Mouse (Mus musculus) neural tube, embryonic 15.5 days (tissue): ENCODE measurements around the gene Ppp2r5a. TPM values are rescaled to one million over a fixed set of nuclear protein-coding genes. Genes with fewer than 3 reads are reported as not detected.
A peak's percentile ranks its signal among the peaks of the same experiment; 100 is the strongest.

ENCODE experiments used
- ATAC-seq: fragments of 200-750 bp; cut with Nextera tagmentation; 2 replicates; pipeline ENCODE4 v1.8.0; 2017; ENCODE audit warnings: mild to moderate bottlenecking, moderate TSS enrichment, moderate library complexity; ENCODE audit not compliant: low FRiP score
- H3K27ac ChIP-seq: fragments of 300-500 bp; sonication (generic); replicated peaks from 2 replicates; pipeline ENCODE4 v1.5.1; 2015; ENCODE audit warnings: mild to moderate bottlenecking, inconsistent platforms
- H3K27me3 ChIP-seq: fragments of 300-500 bp; sonication (generic); replicated peaks from 2 replicates; pipeline ENCODE4 v1.6.1; 2015; ENCODE audit warnings: inconsistent platforms
- H3K36me3 ChIP-seq: fragments of 300-500 bp; sonication (generic); 2 replicates; pipeline ENCODE4 v1.6.1; 2015; ENCODE audit warnings: inconsistent platforms
- H3K4me1 ChIP-seq: fragments of 300-500 bp; sonication (generic); 2 replicates; pipeline ENCODE4 v1.6.1; 2015; ENCODE audit warnings: inconsistent platforms
- H3K4me2 ChIP-seq: fragments of 300-500 bp; sonication (generic); 2 replicates; pipeline ENCODE4 v1.6.1; 2015; ENCODE audit warnings: inconsistent platforms, mild to moderate bottlenecking, moderate library complexity
- H3K4me3 ChIP-seq: fragments of 300-500 bp; sonication (generic); replicated peaks from 2 replicates; pipeline ENCODE4 v1.5.1; 2015; ENCODE audit warnings: mild to moderate bottlenecking, inconsistent platforms
- H3K9ac ChIP-seq: fragments of 300-500 bp; sonication (generic); replicated peaks from 2 replicates; pipeline ENCODE4 v1.6.1; 2015; ENCODE audit warnings: mild to moderate bottlenecking, inconsistent platforms
- H3K9me3 ChIP-seq: fragments of 300-500 bp; sonication (generic); replicated peaks from 2 replicates; pipeline ENCODE4 v1.6.1; 2016; ENCODE audit warnings: inconsistent platforms
- whole genome bisulfite sequencing: fragments of 180-500 bp; shearing (Covaris S2); methylation state at CpG from one replicate; pipeline ENCODE4 v1.1.7; 2015; ENCODE audit warnings: mixed read lengths; 5-methylcytosine and 5-hydroxymethylcytosine counted together
- polyA plus RNA-seq: library from polyadenylated mRNA; unstranded; fragments of >200 nt; fragmentation: Nextera tagmentation; extraction: Ambion mirVana; gene quantifications from 2 replicates; pipeline ENCODE4 v1.2.1, GENCODE M21; 2015

Ppp2r5a gene
- 8.7 and 11.9 TPM in 2 replicates for polyA plus RNA-seq

- Histone ChIP-seq H3K27me3 (no peaks in the 10 kb centered on the region), H3K9ac (no peak within 1 kb of the TSS), H3K4me1 (no peaks in the 10 kb centered on the region), H3K36me3 (no peaks in the 10 kb centered on the region), H3K27ac (no peak within 1 kb of the TSS), H3K4me2 (no peak within 1 kb of the TSS), H3K9me3 (no peaks in the 10 kb centered on the region), H3K4me3 (no peak within 1 kb of the TSS)
- no peak for ATAC-seq
- 71% methylated on average over 5 of the region's 5 CpGs for WGBS
These were observed at the start of gene Ppp2r5a for GRCm38 (mm10) chr1:191403074-191403473. Ppp2r5a (minus strand) TSS chr1:191403272.

- 84% methylated on average over 5 of the region's 5 CpGs for WGBS
- Histone ChIP-seq H3K4me1 (no peaks in the 10 kb centered on the region), H3K9ac (no peak overlapping the region), H3K27ac (no peak overlapping the region), H3K27me3 (no peaks in the 10 kb centered on the region), H3K36me3 (no peaks in the 10 kb centered on the region), H3K4me3 (no peak overlapping the region), H3K4me2 (no peak overlapping the region), H3K9me3 (no peaks in the 10 kb centered on the region)
- no peak for ATAC-seq
These were observed 47.5 kb upstream of the Ppp2r5a start for GRCm38 (mm10) chr1:191450614-191451013.

DNA sequence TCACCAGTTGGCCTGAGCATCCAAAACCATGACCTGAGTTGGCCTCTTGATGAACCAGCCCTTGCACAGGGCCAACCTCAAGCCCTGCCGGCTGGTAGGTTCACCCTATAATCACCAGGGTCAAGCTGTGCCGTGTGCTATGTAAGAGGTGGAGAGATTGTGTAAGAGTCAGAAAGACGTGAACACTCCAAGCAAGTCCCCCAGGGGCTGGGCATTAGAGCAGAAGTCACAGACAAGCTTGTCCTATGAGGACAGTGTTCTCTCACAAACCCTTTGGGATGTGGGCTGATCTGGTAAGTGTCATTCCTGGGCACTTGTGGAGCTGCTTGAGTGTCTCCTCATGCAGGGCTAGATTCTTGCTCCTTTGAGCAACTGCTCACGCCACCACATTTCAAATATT, 46.5 kb upstream of the Ppp2r5a start:
- H3K4me3 ChIP-seq: no peak overlapping the region
- WGBS: 89% methylated on average over 4 of the region's 4 CpGs
- no peaks in the 10 kb centered on the region for H3K27me3 ChIP-seq
- H3K9ac ChIP-seq: no peak overlapping the region
- no peaks in the 10 kb centered on the region for H3K36me3 ChIP-seq
- ATAC-seq: no peak
- H3K27ac ChIP-seq: no peak overlapping the region
- no peaks in the 10 kb centered on the region for H3K9me3 ChIP-seq
- no peaks in the 10 kb centered on the region for H3K4me1 ChIP-seq
- H3K4me2 ChIP-seq: no peak overlapping the region

DNA sequence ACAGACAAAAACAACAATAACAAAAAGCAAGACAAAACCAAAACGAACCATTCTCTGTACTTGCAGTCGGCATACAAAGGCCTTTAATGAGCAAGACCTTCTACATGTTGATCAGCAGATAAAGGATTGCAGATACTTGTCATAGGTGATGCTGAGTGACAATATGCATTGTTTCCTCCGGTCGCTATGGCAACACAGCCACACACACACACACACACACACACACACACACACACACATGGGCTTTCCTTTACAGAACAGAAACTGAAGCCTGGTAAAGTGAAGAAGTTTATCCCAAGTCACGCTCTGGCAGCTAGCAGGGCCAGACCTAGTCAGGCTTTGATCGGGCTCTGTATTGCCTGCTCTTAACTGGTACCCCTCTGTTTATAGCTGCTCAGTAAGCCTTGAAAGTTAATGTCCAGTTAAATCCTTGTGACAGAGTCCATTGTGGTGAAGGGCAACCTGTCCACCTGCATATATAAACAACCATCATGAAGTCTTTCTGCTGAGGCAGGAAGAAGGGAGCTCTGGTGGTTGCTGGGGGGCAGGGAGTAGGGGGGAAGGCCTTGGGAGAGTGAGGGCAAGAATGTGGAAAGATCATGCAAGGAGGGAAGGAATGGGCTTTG, 44.4 kb upstream of the Ppp2r5a start:
- ATAC-seq: no peak
- no peaks in the 10 kb centered on the region for H3K4me1 ChIP-seq
- H3K27me3 ChIP-seq: no peaks in the 10 kb centered on the region
- no peak overlapping the region for H3K9ac ChIP-seq
- H3K4me2 ChIP-seq: no peak overlapping the region
- no peaks in the 10 kb centered on the region for H3K36me3 ChIP-seq
- no peak overlapping the region for H3K27ac ChIP-seq
- H3K4me3 ChIP-seq: no peak overlapping the region
- H3K9me3 ChIP-seq: no peaks in the 10 kb centered on the region
- 74% methylated on average over 6 of the region's 6 CpGs for WGBS

DNA sequence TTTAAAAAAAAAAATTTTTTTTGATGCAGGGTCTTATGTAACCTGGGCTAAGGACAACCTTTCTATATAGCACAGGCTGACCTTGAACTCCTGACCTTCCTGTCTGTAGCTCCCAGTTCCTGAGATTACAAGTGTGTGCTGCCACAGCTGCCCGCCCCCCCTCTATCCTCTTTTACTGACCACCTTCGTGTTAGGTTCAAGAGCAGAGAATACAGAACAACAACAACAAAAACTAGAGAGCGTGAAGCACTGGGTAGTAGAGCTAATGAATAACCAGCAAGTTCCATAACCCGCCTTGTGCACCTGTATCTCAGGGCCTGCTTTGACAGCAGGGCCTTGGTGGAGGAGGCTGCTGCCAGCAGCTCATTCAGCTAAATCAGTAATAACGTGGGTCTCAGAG, 43.2 kb upstream of the Ppp2r5a start:
- Histone ChIP-seq H3K4me2 (no peak overlapping the region), H3K9me3 (no peaks in the 10 kb centered on the region), H3K27me3 (no peaks in the 10 kb centered on the region), H3K36me3 (no peaks in the 10 kb centered on the region), H3K4me3 (no peak overlapping the region), H3K9ac (no peak overlapping the region), H3K27ac (no peak overlapping the region), H3K4me1 (no peaks in the 10 kb centered on the region)
- 62% methylated on average over 5 of the region's 5 CpGs for WGBS
- ATAC-seq: no peak

GRCm38 (mm10) chr1:191445831-191446258, 42.8 kb upstream of the Ppp2r5a start:
- no peak overlapping the region for H3K9ac ChIP-seq
- no peak for ATAC-seq
- H3K27ac ChIP-seq: no peak overlapping the region
- WGBS: 75% methylated on average over 9 of the region's 9 CpGs
- no peaks in the 10 kb centered on the region for H3K9me3 ChIP-seq
- H3K27me3 ChIP-seq: no peaks in the 10 kb centered on the region
- no peak overlapping the region for H3K4me2 ChIP-seq
- no peak overlapping the region for H3K4me3 ChIP-seq
- no peaks in the 10 kb centered on the region for H3K36me3 ChIP-seq
- H3K4me1 ChIP-seq: no peaks in the 10 kb centered on the region

DNA sequence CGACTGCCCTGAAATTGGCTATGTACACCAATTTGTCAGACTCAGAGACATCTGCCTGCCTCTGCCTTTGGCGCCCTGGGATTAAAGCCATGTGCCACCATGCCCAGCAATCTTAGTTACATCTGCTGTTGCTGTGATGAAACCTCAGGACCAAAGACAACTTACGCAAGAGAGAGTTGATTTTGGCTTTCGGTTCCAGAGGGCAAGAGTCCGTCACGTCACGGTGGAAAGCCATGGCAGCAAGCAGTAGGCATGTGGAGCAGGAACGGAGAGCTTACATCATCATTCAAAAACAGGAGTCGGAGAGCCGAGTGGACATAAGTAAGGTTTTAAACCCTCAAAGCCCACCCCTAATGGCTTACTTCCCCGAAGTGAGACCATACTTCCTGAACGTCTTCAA, 42.3 kb upstream of the Ppp2r5a start:
- H3K4me3 ChIP-seq: no peak overlapping the region
- H3K36me3 ChIP-seq: no peaks in the 10 kb centered on the region
- no peaks in the 10 kb centered on the region for H3K4me1 ChIP-seq
- ATAC-seq: no peak
- no peaks in the 10 kb centered on the region for H3K9me3 ChIP-seq
- WGBS: 89% methylated on average over 12 of the region's 12 CpGs
- no peaks in the 10 kb centered on the region for H3K27me3 ChIP-seq
- H3K4me2 ChIP-seq: no peak overlapping the region
- no peak overlapping the region for H3K9ac ChIP-seq
- H3K27ac ChIP-seq: no peak overlapping the region

- 64% methylated on average over 1 of the region's 1 CpGs for WGBS
- H3K36me3 ChIP-seq: no peaks in the 10 kb centered on the region
- H3K27ac ChIP-seq: no peak overlapping the region
- no peak overlapping the region for H3K4me3 ChIP-seq
- H3K4me1 ChIP-seq: no peaks in the 10 kb centered on the region
- H3K9me3 ChIP-seq: no peaks in the 10 kb centered on the region
- no peak overlapping the region for H3K9ac ChIP-seq
- no peak for ATAC-seq
- H3K4me2 ChIP-seq: no peak overlapping the region
- H3K27me3 ChIP-seq: no peaks in the 10 kb centered on the region
These were observed 41.4 kb upstream of the Ppp2r5a start for GRCm38 (mm10) chr1:191444467-191444866.

GRCm38 (mm10) chr1:191439011-191439410, 35.9 kb upstream of the Ppp2r5a start:
- H3K4me1 ChIP-seq: peaks cover 14% of the 10 kb centered on the region

GRCm38 (mm10) chr1:191438546-191438945, 35.5 kb upstream of the Ppp2r5a start:
- Histone ChIP-seq H3K4me3 (no peak overlapping the region), H3K27me3 (no peaks in the 10 kb centered on the region), H3K36me3 (no peaks in the 10 kb centered on the region), H3K4me1 (peaks cover 14% of the 10 kb centered on the region), H3K9me3 (no peaks in the 10 kb centered on the region), H3K9ac (no peak overlapping the region), H3K4me2 (no peak overlapping the region), H3K27ac (no peak overlapping the region)
- 49% methylated on average over 4 of the region's 4 CpGs for WGBS
- ATAC-seq: no peak

More at GRCm38 (mm10) chr1:191439011-191439410, 35.9 kb upstream of the Ppp2r5a start:
- Histone ChIP-seq H3K27ac (no peak overlapping the region), H3K9me3 (no peaks in the 10 kb centered on the region), H3K4me2 (no peak overlapping the region), H3K4me3 (no peak overlapping the region), H3K27me3 (no peaks in the 10 kb centered on the region), H3K36me3 (no peaks in the 10 kb centered on the region), H3K9ac (no peak overlapping the region)
- ATAC-seq: no peak
- WGBS: 61% methylated on average over 3 of the region's 3 CpGs

- no peaks in the 10 kb centered on the region for H3K27me3 ChIP-seq
- no peaks in the 10 kb centered on the region for H3K36me3 ChIP-seq
- peaks cover 14% of the 10 kb centered on the region for H3K4me1 ChIP-seq
- H3K9me3 ChIP-seq: no peaks in the 10 kb centered on the region
- no peak overlapping the region for H3K4me2 ChIP-seq
- no peak overlapping the region for H3K27ac ChIP-seq
- H3K9ac ChIP-seq: no peak overlapping the region
- no peak overlapping the region for H3K4me3 ChIP-seq
- 46% methylated on average over 3 of the region's 3 CpGs for WGBS
- no peak for ATAC-seq
These were observed 33.6 kb upstream of the Ppp2r5a start for GRCm38 (mm10) chr1:191436647-191437046.

DNA sequence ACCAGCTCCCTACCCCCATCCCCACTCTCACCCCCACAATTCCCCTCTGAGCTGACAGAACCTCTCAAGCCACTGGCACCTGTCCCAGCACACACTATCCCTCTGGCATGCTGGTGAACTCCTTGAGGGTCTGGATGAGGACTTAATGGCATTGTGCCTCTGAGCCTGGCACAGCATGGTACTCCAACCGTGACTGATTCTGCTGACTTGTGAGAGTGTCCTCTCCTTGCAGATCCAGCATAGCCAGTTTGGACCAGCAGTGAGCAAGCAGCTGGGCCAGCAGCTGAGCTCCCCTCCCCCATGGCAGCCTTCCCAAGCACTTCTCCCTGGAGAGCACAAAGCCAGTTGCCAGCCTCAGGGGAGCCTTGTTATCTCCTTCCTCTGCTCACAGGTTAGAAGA, 32.3 kb upstream of the Ppp2r5a start:
- Histone ChIP-seq H3K4me2 (no peak overlapping the region), H3K36me3 (no peaks in the 10 kb centered on the region), H3K4me1 (peaks cover 16% of the 10 kb centered on the region), H3K9me3 (no peaks in the 10 kb centered on the region), H3K9ac (no peak overlapping the region), H3K4me3 (no peak overlapping the region), H3K27ac (no peak overlapping the region), H3K27me3 (no peaks in the 10 kb centered on the region)
- 13% methylated on average over 1 of the region's 1 CpGs for WGBS
- ATAC-seq: peak; percentile 55; the same call in 1 of the 2 replicates
